Mouse (Mus musculus) lung, adult 2 months (tissue): ENCODE results near the gene Hoxc10.

ENCODE experiments used
- CTCF ChIP-seq: fragments of 200-500 bp; IDR thresholded peaks from 2 replicates; pipeline ENCODE4 v1.5.1; 2011; ENCODE audit warnings: mild to moderate bottlenecking, low read length, control low read depth; ENCODE audit not compliant: insufficient read depth
- POLR2A ChIP-seq: fragments of 200-500 bp; IDR thresholded peaks from 2 replicates; pipeline ENCODE4 v1.6.1; 2011; ENCODE audit warnings: low read depth, mild to moderate bottlenecking, control low read depth, low read length, borderline replicate concordance; ENCODE audit errors: extremely low read depth

GRCm38 (mm10) chr15:102922012-102922362, 44.6 kb upstream of the Hoxc10 start:
- TF ChIP-seq CTCF (no peak), POLR2A (no peak)
